Mouse (Mus musculus) heart, adult 8-10 months (tissue): ENCODE results near the gene Sart3. TPM values are rescaled to one million over a fixed set of nuclear protein-coding genes. Genes with fewer than 3 reads are reported as not detected.

Experiments
- DNase-seq: peaks from one replicate; pipeline ENCODE4 v3.0.0; 2022; ENCODE audit warnings: low spot score
- total RNA-seq, 4 experiments: library from RNA; stranded (reverse); gene quantifications; 2 replicates each; pipeline ENCODE4 v1.2.4; 2022

Gene Sart3
- total RNA-seq, result 10 to 100 TPM; 11.2 to 12.6 (median 12.2) TPM

DNA sequence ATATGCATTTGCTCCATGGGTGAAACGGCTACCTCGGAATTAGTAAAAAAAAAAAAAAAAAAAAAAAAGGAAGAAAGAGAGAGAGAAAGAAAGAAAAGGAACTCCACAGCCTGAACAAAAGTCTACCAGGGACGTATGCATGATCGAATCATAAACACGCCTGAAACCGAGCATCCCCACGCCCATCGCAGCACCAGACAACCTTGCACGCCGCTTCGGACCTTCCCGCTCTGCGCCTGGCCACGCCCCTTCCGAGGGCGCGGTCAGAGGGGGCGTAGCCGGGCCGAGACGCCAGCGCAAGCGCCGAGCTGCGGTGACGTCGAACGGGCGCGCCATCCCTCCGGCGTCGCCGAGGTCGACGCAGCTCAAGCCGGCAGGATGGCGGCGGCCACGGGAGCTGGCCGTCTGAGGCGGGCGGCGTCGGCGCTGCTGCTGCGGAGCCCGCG is at the start of gene Sart3, which contains the start of gene Iscu:
Gene Sart3, minus strand, starts transcription at position 61 of the 446 bp plus-strand sequence.
Gene Iscu, plus strand, starts transcription at position 299 of the 446 bp plus-strand sequence.
- DNase-seq, result peak; percentile 91

DNA sequence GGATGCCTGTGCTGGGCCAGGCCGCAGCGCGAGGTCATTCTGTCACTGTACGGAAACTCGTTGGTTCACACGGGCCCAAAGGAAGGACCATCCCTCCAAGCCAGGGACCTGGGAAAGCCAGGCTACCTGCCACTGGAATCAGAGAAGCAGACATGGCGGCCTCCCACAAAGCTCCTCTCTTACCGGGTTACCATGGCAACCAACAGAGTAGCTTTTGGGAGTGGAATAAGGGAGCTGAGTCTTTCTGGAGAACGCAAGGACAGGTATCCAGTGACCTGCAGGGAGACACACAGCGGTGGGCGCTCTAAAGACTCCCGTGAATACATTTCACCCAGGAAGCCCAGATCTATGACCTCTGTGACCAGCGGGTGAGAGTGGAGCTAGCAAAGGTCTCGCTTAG is 46.3 kb upstream of the Sart3 start:
- DNase-seq, result no peak

DNA sequence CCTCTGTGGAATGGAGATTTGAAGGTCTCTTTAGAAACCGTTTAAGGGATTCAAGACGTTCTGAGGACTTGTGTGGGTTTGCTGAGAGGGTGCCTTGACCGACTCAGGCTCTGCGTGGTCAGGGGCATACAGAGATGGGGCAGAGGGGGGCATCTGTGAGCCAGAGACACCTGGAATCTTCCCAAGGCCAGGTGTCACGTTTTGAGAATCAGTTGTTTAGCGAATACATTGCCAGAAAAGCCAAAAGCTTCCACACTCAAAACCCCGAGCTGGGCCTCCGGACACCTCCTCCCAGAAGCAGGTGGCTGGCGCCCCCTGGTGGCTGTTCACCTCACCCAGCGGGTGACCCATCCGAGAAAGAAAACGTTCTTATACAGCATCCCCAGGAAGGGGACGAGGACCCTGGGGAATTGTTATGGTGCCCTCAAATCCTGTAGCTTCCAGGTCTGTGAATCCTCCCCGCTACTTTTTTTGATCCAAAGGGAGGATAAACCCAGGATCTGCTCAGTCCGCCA is 43.4 kb upstream of the Sart3 start:
- DNase-seq, result peak; percentile 38

DNA sequence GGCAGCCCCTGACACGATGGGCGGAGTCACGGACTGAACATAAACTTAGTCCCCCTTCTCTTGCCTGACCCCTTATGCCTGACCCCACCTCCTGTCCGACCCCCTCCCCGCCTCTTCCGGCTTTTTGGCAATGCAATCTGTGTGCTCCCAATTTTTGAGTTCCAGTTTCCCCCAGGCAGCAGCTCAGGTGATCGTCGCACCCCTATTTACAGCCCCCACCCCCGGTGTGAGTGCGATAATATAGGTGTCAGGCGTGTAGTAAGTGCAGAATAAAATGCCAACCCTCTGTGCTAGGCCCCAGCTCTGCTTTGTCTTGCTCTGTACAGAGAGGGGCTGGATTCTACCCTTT is 42.7 kb upstream of the Sart3 start:
- DNase-seq, result no peak

DNA sequence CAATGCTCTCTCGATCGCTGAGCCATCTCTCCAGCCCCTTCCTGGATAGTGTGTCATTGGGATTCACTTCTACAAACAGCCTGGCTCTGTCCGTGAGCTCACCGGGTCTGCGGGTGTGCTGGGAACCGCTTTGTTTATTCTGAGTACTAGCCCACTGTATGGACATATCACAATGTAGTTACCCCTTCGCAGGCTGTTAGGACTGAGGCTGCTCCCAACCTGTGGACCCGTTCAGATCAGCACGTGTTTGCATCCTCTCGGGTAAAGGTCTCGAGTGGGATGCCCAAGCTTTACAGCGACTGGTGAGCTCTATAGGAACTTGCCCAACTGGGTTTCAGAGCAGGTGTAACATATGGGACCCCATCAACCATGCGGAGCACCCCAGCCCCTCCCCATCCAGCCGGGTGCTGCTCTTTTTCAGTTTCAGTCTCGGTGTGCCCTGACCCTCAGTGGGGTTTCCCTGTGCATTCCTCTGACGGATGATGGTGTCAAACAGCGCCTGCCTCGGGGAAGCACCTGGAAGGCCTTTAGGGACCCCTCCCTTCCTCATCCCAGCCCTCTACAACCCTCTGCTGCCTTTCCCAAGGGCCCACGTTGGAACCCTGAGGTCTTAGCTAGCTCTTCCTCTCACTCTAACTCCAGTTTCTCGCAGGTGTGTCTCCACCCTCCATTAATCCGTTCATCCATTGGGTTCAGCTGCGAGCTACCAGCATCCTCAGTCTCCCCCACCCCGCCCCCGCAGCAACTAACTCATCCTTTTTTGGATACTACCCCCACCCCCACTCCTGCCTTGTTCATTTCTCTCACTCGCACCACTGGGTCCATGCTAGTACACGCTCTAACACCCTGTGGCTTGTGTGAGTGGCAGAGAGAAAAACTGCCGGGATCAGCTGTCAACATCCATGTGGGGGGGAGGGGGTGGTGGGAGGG is 42.1 kb upstream of the Sart3 start:
- DNase-seq, result no peak

DNA sequence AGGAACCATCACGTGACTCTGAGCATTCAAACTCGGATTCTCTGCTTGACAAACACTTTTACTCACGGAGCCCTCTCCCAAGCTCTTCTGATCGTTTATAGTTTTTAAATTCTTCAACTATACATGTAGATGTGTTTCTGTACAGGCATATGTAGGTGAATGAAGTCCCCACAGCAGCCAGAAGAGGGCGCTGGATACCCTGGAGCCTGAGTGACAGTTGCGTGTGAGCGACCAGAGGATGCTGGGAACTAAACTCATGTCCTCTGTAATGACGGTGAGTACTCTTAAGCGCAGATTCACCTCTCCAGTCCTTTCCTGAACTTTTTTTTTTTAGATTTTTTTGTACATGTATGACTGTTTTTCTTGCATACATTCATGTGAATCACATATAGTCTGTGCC is 41.3 kb upstream of the Sart3 start:
- DNase-seq, result no peak

DNA sequence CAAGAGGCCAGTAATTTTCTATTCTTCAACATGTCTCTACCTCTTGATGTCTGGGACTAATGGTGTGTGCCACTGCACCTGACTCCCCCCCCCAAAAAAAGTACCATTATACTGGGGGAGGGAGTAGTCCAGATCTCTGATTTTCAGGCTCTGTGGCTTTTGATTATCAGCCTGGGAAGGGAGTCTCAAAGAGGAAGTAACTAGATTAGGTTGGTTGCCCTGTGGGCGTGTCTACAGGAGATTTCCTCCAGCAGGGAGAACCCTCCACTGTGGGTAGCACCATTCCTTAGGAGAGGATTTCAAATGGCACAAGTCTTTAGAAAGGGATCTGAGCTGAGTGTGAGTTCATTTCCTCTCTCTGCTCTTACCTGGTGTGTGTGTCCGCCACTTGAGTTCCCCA is 40.3 kb upstream of the Sart3 start:
- no peak for DNase-seq

DNA sequence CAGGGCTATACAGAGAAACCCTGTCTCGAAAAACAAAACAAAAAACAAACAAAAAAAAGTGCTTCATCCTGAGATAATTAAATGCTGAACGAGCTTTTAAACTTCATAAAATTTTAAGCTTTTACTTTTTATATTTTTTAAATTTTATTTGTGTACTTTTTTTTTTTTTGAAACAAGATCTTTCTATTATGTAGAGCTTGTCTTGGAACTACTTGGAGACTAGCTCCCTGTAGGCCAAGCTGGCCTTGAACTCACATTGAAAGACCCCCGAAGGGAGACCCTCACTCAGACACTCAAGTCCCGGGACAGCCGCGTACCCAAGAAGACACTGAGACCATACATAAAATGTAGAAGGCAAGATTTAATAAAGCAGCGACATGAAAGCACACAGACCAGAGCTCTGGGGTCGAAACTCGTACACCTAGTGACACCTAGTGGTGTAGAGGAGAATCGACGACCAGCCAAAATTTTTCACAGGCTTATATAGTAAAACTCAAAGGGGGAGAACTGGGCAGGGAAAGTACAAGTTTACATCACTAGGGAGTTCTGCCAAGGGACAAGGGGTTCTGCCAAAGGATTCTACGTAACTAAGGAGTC is 39.6 kb upstream of the Sart3 start:
- DNase-seq, result peak; percentile 34

DNA sequence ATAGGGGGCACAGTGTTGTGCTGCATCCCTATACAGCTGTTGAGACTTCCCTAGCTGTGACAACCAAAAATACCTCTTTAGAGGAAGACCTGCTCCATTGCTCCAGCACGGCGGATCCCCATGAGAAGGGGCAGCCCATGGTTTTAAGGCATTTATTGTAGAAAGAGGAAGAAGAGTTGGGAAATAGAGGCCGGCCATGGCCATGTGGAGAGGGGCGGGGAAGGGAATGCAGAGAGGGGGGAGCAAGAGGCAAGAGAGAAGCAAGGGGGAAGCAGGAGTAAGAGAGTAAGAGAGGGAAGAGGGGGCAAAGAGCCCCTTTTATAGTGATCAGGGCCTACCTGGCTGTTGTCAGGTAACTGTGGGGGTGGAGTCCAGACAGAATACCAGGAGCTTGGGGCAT is 37.8 kb upstream of the Sart3 start:
- DNase-seq, result no peak

DNA sequence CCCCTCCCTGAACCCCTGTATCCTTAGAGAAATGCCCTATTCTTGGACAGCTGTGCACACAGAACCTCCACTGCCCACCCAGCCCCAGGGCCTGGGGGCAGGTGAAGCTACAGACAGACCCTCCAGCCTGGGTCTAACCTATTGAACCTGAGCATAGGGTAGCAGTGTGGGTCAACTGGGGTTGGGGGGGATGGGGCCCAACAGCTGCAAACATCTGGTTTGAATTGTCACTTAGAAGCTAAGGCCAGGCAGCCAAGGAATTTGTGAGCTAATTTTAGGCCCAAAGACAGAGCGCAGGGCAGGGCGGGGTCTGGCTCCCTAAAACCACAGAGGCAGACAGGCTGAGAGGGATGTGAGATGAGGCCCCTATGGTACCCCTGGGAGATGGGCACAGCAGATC is 35.9 kb upstream of the Sart3 start:
- no peak for DNase-seq

DNA sequence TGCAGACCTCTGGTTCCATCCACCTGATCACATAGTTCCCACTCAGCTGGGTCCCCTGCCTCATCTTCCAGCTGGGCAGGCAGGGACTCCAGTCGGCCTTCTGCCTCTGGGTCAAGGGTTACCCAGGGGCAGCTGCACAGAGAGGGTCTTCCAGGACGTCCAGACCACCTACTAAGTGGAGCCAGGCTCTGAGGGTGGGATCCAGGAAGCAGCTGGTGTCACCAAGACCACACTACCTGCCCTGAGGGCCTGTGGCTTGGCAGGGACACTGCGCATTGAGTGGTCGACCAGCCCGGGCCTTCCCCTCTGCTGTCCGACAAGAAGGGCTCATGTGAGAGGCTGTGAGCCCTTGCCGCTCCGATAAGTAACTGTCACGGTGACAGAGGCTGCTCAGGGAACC is 35.4 kb upstream of the Sart3 start:
- no peak for DNase-seq

DNA sequence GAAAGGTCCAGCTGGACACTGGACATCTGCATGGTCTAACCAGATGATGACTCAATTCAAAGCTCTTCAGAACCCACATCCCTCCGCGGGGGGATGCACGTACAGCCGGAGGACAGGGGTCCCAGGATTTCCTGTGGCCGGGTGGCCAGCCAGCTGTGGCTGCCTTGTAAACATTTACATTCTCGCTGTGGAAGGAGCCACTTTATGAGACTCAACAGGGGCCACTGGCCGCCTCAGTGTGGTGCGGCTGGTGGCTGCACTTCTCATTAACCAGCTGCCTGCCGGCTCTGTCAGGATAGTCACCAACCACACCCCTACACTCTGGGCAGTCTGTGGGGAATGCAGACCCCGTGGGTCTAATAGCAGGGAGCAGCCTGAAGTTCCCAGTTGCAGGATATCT is 34.1 kb upstream of the Sart3 start:
- no peak for DNase-seq

DNA sequence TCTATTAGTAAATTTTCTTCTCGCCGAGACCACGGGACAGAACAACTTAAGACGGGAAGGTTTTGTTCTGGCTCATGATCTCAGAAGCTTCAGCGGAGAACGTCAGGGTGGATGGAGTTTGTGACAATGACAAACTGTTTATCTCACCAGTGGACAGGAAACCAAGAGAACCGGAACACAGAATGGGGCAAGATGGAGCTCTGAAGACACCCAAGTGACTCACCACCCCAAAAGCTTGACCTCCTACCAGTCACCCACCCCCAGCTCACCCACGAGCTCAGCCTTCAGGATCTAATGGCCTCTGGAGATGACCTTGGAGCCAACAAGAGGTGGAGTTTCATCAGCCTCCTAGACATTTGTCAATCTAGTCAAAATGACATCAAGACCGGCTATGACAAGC is 33.0 kb upstream of the Sart3 start:
- DNase-seq, result no peak

DNA sequence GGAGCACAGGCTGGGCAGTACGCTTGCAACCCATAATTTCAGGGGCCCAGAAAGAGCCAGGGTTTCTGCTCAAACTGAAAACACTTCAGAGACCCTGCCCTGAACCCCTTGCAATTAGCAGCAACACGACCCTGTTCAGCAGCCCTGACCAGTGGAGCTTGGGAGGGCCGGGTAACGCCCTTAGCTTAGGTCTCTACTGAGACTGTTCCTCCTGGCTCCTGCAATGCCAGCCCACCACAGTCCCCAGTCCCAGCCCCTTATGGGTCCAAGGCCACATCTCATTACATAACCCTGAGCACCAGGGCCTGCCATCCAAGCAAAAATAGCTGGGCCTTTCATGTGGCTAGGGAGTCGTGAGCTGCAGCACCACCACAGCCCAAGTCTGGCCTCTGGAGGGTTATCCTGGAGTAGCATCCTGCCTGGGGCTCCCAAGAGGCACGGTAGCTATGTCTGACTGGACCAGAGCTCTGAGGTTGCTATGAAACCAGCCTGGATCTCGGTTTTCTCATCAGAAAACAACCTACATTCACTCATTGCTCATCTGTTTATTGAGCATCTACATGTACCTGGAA is 32.2 kb upstream of the Sart3 start:
- no peak for DNase-seq

DNA sequence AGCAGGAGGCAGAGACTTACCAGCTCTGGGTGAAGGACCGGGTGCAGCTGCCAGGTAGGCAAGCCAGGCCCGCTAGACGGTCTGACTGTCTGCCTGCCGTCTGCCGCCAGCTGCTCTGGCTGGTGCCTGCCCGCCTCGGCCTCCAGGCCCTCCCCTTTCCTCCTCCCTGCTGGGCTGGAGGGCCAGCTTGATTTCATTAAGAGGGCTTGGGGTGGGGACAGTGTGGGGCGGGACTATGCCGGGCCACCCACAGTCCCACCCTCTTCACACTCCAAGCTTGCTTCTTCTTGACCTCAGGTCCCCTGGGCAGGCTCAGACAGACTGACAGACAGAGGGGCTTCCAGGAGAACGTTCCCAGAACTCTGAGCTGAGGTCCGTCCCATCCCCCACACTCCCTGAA is 28.0 kb upstream of the Sart3 start, which contains the start of gene Tmem119:
Gene Tmem119, minus strand, starts transcription at position 237 of the 400 bp plus-strand sequence.
- peak; percentile 40 for DNase-seq

DNA sequence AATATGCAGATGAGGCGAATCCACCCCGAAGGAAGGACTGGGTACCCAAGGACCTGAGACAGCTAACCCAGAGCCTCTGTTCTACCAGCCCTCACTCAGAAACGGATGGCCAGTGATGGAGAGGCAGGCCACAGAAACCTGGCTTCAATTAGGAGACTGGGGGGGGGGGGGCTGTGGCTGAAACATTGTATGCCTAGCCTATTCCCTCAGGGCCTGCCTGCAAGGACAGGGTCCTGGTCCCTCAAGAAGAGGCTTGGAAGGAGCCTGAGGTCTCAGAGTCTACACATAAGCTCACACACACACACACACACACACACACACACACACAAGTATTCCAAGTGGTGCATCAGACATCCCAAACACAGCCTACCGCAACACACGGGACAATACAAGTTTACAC is 27.4 kb upstream of the Sart3 start:
- no peak for DNase-seq

DNA sequence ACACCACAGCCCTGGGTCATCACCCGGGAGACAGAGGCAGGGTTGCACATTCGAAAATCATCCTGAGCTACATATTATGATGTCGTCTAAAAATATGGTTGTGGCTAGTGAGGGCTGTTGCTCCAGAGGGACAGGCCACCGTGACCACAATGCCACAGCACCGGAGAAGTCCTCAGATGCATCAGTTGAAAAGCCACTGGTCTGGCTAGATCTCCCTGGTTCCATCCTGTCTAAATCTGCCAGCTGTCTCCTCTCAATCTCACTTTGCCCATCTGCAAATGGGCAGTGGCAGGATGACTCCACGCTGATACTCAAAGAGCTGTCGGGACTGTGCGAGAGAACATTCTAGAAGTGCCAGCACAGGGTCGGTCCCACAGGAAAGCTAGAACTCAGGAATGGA is 26.2 kb upstream of the Sart3 start:
- DNase-seq, result no peak

DNA sequence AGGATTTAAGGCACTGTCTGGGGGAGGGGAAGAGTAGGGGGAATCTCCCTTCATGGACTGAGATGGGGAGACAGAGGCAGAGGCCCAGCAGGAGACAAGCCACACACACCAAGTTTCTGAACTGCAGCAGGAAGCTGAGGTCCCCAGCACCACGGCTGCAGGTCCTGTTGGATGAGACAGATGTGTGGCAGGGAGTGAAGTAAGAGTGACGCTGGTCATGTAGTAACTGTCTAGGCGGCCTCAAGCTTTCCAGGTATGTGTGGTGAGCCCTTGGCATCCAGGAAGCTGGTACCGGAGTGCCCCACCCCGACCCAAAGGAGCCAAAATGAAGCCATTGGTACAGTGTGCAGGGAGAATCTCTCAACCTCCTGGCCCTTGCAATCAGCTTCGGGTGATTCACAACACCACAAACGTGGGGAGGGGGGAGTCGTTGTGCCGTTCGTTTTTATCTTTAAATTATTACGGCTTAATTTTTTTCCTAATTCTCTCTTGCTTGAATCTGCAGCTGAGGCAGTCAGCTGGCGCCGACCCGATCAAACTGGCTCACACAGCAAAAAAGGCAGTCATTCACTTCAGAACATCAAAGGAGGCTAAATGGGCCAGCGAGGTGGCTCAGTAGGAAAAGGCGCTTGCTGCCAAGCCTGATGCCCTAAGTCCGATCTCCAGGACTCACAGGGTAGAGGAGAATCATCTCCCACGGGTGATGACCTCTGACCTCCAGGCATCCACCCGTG is 25.0 kb upstream of the Sart3 start:
- no peak for DNase-seq

DNA sequence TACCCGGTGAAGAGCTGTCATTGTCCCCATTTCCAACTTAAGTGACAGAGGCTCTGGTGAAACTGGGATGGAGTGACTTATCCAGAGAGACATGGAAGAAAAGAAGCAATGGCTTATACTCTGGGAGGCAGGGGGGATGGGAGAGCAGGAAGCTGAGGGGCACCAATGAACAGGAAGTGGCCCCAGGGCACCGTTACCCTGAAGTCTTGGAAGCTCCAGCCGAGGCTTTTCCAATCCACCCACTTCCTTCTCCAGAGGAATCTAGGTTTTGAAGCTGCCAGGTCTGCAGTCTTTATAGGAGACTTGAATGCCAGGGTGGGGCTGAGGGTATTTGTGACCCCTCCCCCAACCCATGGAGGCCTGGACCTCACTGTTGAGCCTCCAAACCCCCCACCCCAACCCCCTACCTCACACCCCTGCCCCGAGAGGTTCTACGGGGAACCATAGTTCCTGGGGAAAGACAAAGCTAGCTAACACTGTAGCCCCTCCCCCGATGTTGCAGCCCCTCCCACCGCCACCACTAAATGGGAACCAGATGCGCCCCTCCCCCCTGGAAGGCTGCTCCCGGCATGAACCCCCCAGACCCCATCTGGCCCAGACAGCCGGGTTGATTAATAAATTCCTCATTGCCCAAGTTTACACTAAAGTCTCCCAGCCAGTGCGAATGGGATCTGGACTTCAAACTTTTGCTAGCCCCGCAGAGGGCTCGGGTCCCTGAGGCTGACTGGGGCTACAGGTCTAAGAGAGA is 24.3 kb upstream of the Sart3 start:
- DNase-seq, result no peak

DNA sequence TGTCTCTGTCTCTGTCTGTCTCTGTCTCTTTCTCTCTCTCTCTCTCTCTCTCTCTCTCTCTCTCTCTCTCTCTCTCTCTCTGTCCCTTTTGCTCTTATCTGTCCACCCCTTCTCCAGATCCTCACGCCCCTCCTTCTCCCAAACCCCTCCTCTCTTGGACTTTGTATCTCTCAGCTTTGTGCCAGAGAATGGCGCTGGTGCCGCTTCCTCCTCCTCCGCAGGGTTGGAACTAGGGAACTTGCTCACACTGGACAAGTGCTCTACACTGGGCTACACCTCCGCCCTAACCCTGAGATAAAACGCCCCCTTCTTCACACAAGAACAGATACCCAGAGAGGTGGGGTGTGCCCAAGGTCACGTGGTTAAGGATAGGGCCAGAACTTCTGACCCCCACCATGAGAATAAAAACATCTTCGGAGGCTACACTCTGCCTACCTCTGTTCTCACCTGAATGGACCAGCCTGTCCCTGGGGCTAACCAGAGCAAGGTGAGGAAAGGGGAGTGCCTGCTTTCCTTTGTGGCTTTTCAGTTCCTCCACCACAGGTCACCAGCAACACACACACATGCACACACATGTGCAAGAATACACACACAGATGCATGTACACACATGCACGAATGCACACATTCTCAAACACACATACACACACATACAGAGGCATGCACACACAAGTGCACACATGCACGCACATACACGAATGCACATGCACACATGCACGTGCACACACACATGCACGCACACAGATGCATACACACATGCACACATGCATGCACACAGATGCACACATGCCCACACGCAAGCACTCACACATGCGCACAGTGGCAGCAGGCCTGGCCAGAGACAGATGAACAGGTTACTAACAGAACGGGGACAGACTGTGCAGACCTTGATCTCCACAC is 19.1 kb upstream of the Sart3 start:
- no peak for DNase-seq
